Mouse (Mus musculus): Measurements from ENCODE around the gene Wfdc1.

DNA sequence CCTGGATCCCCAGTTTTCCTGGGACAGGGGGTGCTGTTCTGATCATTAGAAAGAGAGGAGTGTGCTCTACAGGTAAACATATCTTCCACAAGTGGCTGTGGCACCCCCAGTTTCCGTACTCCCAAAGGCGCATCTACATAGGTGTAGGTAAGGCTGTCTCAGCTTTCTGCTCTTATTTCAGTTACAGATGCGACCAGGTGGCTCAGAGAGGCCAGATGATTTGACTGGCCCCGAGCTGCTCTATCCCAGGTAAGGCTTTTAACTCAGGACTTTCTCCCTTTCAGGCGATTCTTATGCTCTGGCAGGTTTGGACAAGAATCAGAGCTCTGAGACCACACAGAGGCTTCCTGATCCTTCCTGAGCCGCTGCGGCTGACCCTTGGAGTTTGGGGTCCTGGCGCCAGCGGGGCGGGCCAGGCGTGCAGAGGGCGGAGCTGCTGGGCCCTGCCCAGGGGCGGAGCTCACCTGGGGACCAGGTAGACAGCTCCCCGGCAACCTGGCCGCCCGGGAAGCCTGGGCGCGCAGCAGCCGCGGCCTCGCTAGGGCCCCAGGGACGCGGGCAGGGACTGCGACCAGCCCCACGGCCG is 33.5 kb downstream of the Wfdc1 start, which contains the start of gene Atp2c2:
- no peak for TF ChIP-seq CTCF (IDR thresholded peaks at IDR 0.05; ENCODE audit: borderline replicate concordance, insufficient read depth, low read length)
- TF ChIP-seq POLR2A (IDR thresholded peaks at IDR 0.05; ENCODE audit: low read depth, low read length): no peak

All from embryonic fibroblast, embryonic 13.5 days (primary cell).